Mouse (Mus musculus) limb, embryonic 11.5 days (tissue): ENCODE data around the gene Ric8b. TPM values are rescaled to one million over a fixed set of nuclear protein-coding genes. Genes with fewer than 3 reads are reported as not detected.

ENCODE experiments used
- ATAC-seq: fragments of 200-750 bp; cut with Nextera tagmentation; 2 replicates; pipeline ENCODE4 v1.8.0; 2017; ENCODE audit warnings: low read depth; ENCODE audit not compliant: insufficient number of reproducible peaks, low FRiP score, low TSS enrichment
- DNase-seq: peaks from one replicate; pipeline ENCODE4 v3.0.0-alpha.2; 2015; ENCODE audit warnings: low spot score
- H3K27ac ChIP-seq: fragments of 300-500 bp; sonication (generic); replicated peaks from 2 replicates; pipeline ENCODE4 v1.5.1; 2014; ENCODE audit warnings: low read depth, mild to moderate bottlenecking, low read length
- H3K27me3 ChIP-seq: fragments of 300-500 bp; sonication (generic); 2 replicates; pipeline ENCODE4 v1.6.1; 2014; ENCODE audit warnings: mild to moderate bottlenecking, low read length, mixed read lengths; ENCODE audit not compliant: control insufficient read depth, insufficient read depth
- H3K36me3 ChIP-seq: fragments of 300-500 bp; sonication (generic); 2 replicates; pipeline ENCODE4 v1.6.1; 2014; ENCODE audit warnings: mild to moderate bottlenecking, low read length, moderate library complexity, mixed read lengths; ENCODE audit not compliant: control insufficient read depth, insufficient read depth
- H3K4me1 ChIP-seq: fragments of 300-500 bp; sonication (generic); 2 replicates; pipeline ENCODE4 v1.6.1; 2014; ENCODE audit warnings: low read length, mixed read lengths; ENCODE audit not compliant: control insufficient read depth, insufficient read depth
- H3K4me2 ChIP-seq: fragments of 300-500 bp; sonication (generic); 2 replicates; pipeline ENCODE4 v1.6.1; 2014; ENCODE audit warnings: low read depth, mild to moderate bottlenecking, moderate library complexity; ENCODE audit not compliant: severe bottlenecking
- H3K4me3 ChIP-seq: fragments of 300-500 bp; sonication (generic); 2 replicates; pipeline ENCODE4 v1.5.1; 2014; ENCODE audit warnings: low read depth, low read length
- H3K9ac ChIP-seq: fragments of 300-500 bp; sonication (generic); 2 replicates; pipeline ENCODE4 v1.6.1; 2014; ENCODE audit warnings: mild to moderate bottlenecking, low read length
- H3K9me3 ChIP-seq: fragments of 300-500 bp; sonication (generic); 2 replicates; pipeline ENCODE4 v1.6.1; 2016; ENCODE audit warnings: low read length; ENCODE audit not compliant: control insufficient read depth
- WGBS: fragments of 180-500 bp; shearing (Covaris S2); extraction: QIAGEN DNeasy Blood & Tissue Kit; methylation state at CpG from one replicate; pipeline ENCODE4 v1.1.7; 2014; 5-methylcytosine and 5-hydroxymethylcytosine counted together
- polyA plus RNA-seq: library from polyadenylated mRNA; unstranded; fragments of >200 nt; fragmentation: Nextera tagmentation; extraction: Ambion mirVana; gene quantifications from 2 replicates; pipeline ENCODE4 v1.2.1, GENCODE M21; 2014

The Ric8b gene
- polyA plus RNA-seq, 1 experiment from 2014 or later, result 26.0 TPM

- no peak overlapping the region for H3K9ac ChIP-seq
- H3K4me1 ChIP-seq, result no peaks in the 10 kb centered on the region
- no peak overlapping the region for H3K4me2 ChIP-seq
- 46% methylated on average over 12 of the region's 12 CpGs for WGBS
- ATAC-seq (no peak), DNase-seq (no peak)
- H3K27ac ChIP-seq, result no peak overlapping the region
- H3K9me3 ChIP-seq, result no peaks in the 10 kb centered on the region
- H3K36me3 ChIP-seq, result no peaks in the 10 kb centered on the region
- no peak overlapping the region for H3K4me3 ChIP-seq
- H3K27me3 ChIP-seq, result no peaks in the 10 kb centered on the region
Observed at GRCm38 (mm10) chr10:84960380-84960930, 43.0 kb downstream of the Ric8b start.

DNA sequence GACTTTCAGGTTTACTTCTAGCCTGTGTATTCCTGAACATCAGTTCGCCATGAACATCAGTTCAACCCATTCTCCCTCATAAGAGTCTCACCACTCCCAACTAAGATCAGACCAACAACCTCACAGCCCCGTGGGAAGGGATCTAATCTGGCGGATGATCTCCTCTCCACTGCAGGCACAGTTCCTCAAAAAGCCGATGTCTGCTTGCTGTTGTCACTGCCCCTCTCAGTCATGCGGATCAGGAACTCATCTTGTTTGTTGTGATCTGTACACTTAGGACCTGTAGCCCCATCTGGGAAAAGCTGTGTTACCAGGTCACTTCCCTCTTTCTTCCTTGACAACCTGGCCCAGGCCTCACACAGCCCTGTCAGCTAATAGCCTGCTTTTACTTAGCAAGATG, 45.7 kb downstream of the Ric8b start:
- no peaks in the 10 kb centered on the region for H3K36me3 ChIP-seq

GRCm38 (mm10) chr10:84963726-84964125, 46.3 kb downstream of the Ric8b start:
- Histone ChIP-seq H3K9ac (no peak overlapping the region), H3K36me3 (no peaks in the 10 kb centered on the region), H3K27ac (no peak overlapping the region), H3K4me3 (no peak overlapping the region), H3K4me1 (0 out of 2 replicates have a peak, but pooled peaks cover 2% of the 10 kb centered on the region), H3K4me2 (no peak overlapping the region), H3K9me3 (no peaks in the 10 kb centered on the region), H3K27me3 (no peaks in the 10 kb centered on the region)
- DNase-seq (no peak), ATAC-seq (no peak)
- WGBS, result 90% methylated on average over 3 of the region's 3 CpGs

More for the DNA sequence above, 45.7 kb downstream of the Ric8b start:
- Histone ChIP-seq H3K4me2 (no peak overlapping the region), H3K27me3 (no peaks in the 10 kb centered on the region), H3K4me1 (0 out of 2 replicates have a peak, but pooled peaks cover 2% of the 10 kb centered on the region), H3K9me3 (no peaks in the 10 kb centered on the region), H3K9ac (no peak overlapping the region), H3K4me3 (no peak overlapping the region), H3K27ac (no peak overlapping the region)
- DNase-seq (no peak), ATAC-seq (no peak)
- 94% methylated on average over 5 of the region's 5 CpGs for WGBS

DNA sequence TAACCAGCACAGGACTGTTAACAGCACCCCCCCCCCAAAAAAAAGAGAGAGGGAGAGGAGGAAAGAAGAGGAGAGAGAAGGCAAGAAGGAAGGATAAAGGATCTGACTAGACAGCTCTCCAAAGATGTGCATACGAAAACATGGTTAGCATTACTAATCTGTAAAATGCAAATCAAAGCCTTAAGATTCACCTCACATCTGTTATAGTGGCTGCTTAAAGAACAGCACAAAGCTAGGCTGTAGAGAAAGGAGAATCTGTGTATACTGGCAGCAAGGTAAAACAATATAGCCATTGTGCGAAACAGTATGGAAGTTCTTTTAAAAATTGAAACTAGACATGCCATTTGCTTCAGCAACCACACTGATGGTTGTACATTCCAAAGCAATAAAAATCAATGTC, 49.1 kb downstream of the Ric8b start:
- 92% methylated on average over 2 of the region's 2 CpGs for WGBS
- DNase-seq (no peak), ATAC-seq (no peak)
- 0 out of 2 replicates have a peak, but pooled peaks cover 2% of the 10 kb centered on the region for H3K4me1 ChIP-seq
- no peaks in the 10 kb centered on the region for H3K9me3 ChIP-seq
- H3K9ac ChIP-seq, result no peak overlapping the region
- H3K4me3 ChIP-seq, result no peak overlapping the region
- no peaks in the 10 kb centered on the region for H3K27me3 ChIP-seq
- peaks cover 4% of the 10 kb centered on the region; the same call in 1 of the 2 replicates for H3K36me3 ChIP-seq
- no peak overlapping the region for H3K4me2 ChIP-seq
- H3K27ac ChIP-seq, result no peak overlapping the region

GRCm38 (mm10) chr10:84967645-84968044, 50.2 kb downstream of the Ric8b start:
- no peak for ATAC-seq
- Histone ChIP-seq H3K4me2 (no peak overlapping the region), H3K27ac (no peak overlapping the region), H3K9me3 (no peaks in the 10 kb centered on the region), H3K4me3 (no peak overlapping the region), H3K27me3 (no peaks in the 10 kb centered on the region), H3K4me1 (0 out of 2 replicates have a peak, but pooled peaks cover 2% of the 10 kb centered on the region), H3K36me3 (peaks cover 8% of the 10 kb centered on the region; the same call in 1 of the 2 replicates), H3K9ac (no peak overlapping the region)
- 44% methylated on average over 6 of the region's 6 CpGs for whole genome bisulfite sequencing
- no peak for DNase-seq

DNA sequence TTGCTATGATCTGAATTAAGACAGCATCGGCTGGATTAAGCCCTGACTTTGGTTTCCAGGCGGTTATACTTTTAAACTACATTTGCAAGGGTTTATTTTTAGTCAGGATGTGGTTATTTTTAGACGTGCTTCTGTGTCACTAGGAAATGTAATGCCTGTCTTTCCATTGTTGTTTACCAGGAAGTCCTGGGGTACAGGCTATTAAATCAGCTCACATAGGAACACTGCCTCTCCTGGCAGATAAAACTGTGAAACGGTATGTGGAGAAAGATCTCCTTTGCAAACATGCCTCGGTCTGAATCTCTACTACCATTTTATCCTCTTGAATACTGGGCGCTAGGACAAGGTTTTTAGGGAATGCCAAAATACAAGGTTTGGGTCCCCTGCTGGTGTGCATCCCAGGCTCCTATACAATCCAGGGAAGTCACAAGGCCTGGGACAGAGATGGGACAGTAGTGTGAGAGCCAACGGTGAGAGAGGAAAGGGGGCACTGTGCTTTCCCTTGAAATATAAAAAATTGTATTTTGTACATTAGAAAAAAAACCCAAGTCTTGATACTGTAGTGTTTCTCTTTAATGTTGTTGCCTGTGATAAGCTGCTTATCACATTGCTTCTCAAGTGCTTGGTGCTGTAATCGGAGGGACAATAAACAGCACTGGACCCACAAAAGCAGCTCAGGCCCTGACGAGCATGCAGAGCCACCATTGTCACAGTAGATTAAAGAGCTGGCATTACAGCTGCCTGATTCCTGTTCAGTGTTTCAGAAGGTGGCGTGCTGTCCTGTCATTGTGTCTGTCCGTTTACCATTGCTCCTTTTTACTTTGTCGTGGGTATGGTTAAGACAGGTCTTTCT, 51.7 kb downstream of the Ric8b start:
- WGBS, result 74% methylated on average over 12 of the region's 12 CpGs
- no peak overlapping the region for H3K4me3 ChIP-seq

GRCm38 (mm10) chr10:84975264-84975663, 57.8 kb downstream of the Ric8b start:
- H3K4me3 ChIP-seq, result no peak overlapping the region
- peaks cover 8% of the 10 kb centered on the region; the same call in 1 of the 2 replicates for H3K36me3 ChIP-seq
- WGBS, result 85% methylated on average over 4 of the region's 4 CpGs
- no peaks in the 10 kb centered on the region for H3K4me1 ChIP-seq
- H3K9ac ChIP-seq, result no peak overlapping the region
- H3K4me2 ChIP-seq, result no peak overlapping the region
- ATAC-seq (no peak), DNase-seq (no peak)
- H3K27me3 ChIP-seq, result no peaks in the 10 kb centered on the region
- no peaks in the 10 kb centered on the region for H3K9me3 ChIP-seq
- no peak overlapping the region for H3K27ac ChIP-seq

More for the DNA sequence above, 51.7 kb downstream of the Ric8b start:
- no peak for ATAC-seq
- no peak overlapping the region for H3K4me2 ChIP-seq
- no peak for DNase-seq
- no peak overlapping the region for H3K27ac ChIP-seq
- H3K9ac ChIP-seq, result no peak overlapping the region
- H3K4me1 ChIP-seq, result 0 out of 2 replicates have a peak, but pooled peaks cover 2% of the 10 kb centered on the region
- H3K27me3 ChIP-seq, result no peaks in the 10 kb centered on the region
- peaks cover 8% of the 10 kb centered on the region; the same call in 1 of the 2 replicates for H3K36me3 ChIP-seq
- no peaks in the 10 kb centered on the region for H3K9me3 ChIP-seq

DNA sequence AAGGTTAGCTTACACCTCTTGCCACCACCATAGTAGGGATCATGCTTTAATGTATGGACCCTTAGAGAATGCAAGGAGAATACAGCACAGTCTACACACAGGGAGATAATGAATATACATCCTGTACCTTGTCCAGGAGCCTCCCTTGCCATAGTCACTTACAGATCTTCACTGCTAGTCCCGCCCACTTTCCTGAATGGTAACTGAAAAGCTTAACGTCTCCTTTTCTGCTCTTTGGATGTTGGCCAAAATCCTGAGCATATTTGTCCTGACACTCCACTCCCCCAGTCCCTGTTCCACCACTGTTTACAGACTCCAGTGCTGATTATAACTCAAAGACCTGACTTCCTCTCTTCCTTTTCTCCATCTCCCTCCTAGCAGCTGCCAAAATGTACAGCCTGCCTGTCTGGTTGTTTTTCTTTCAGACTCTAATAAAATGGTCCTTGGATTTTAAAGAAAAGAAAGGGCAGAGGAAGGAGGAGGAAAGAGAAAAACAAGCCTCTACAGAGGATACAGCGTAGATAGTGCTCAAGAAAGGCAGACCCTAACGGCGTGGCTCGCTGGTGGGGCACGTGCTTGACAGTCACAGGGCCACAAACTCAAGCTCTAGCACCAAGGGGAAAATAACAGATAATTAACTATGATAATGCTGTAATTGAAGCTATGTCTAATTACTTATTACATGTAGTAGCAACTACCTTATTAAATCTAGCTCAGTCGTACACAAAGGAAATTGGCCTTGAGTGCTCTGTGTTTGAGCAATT, 59.4 kb downstream of the Ric8b start:
- Histone ChIP-seq H3K9ac (no peak overlapping the region), H3K4me2 (no peak overlapping the region), H3K27me3 (no peaks in the 10 kb centered on the region), H3K4me3 (no peak overlapping the region), H3K36me3 (peaks cover 2% of the 10 kb centered on the region; the same call in 1 of the 2 replicates), H3K9me3 (no peaks in the 10 kb centered on the region), H3K4me1 (no peaks in the 10 kb centered on the region), H3K27ac (no peak overlapping the region)
- 89% methylated on average over 8 of the region's 8 CpGs for WGBS
- no peak for ATAC-seq
- no peak for DNase-seq
